Mouse (Mus musculus) myocyte (in vitro differentiated cells): ENCODE measurements around the gene Zfp13. TPM values are rescaled to one million over a fixed set of nuclear protein-coding genes. Genes with fewer than 3 reads are reported as not detected.
A peak's percentile ranks its signal among the peaks of the same experiment; 100 is the strongest.

Source experiments
- H3K27me3 ChIP-seq: one replicate; pipeline ENCODE4 v1.6.1; 2011; ENCODE audit not compliant: control insufficient read depth, insufficient read depth, insufficient read length
- H3K36me3 ChIP-seq: one replicate; pipeline ENCODE4 v1.6.1; 2011; ENCODE audit not compliant: control insufficient read depth, insufficient read depth
- H3K4me2 ChIP-seq: one replicate; pipeline ENCODE4 v1.6.1; 2011; ENCODE audit warnings: low read depth, control low read depth
- H3K4me3 ChIP-seq: one replicate; pipeline ENCODE4 v1.5.1; 2011; ENCODE audit warnings: mild to moderate bottlenecking, control low read depth, moderate library complexity
- H3K79me2 ChIP-seq: one replicate; pipeline ENCODE4 v1.6.1; 2011; ENCODE audit not compliant: control insufficient read depth, insufficient read depth
- H3ac ChIP-seq: one replicate; pipeline ENCODE4 v1.6.1; 2011; ENCODE audit not compliant: control insufficient read depth, insufficient read length
- CEBPB ChIP-seq: IDR thresholded peaks from 2 replicates; pipeline ENCODE4 v1.6.1; 2011; ENCODE audit warnings: mild to moderate bottlenecking, moderate library complexity; ENCODE audit not compliant: poor library complexity, insufficient read depth, severe bottlenecking
- E2F4 ChIP-seq: IDR thresholded peaks from one replicate; pipeline ENCODE4 v1.6.1; 2011; ENCODE audit warnings: mild to moderate bottlenecking, control low read depth, moderate library complexity; ENCODE audit not compliant: insufficient read depth
- MAX ChIP-seq: IDR thresholded peaks from one replicate; pipeline ENCODE4 v1.6.1; 2011; ENCODE audit warnings: low read depth, mild to moderate bottlenecking, control low read depth
- MYOD1 ChIP-seq, 3 experiments: IDR thresholded peaks; one replicate each; pipeline ENCODE4 v1.6.1; 2011; ENCODE audit warnings: control low read depth in 2 of 3, low read depth in 2 of 3, mild to moderate bottlenecking in 2 of 3, moderate library complexity in 1 of 3; ENCODE audit not compliant: insufficient read length in 2 of 3, control insufficient read depth in 1 of 3
- MYOG ChIP-seq, 3 experiments: IDR thresholded peaks; one replicate each; pipeline ENCODE4 v1.6.1; 2011; ENCODE audit warnings: control low read depth in 2 of 3, low read depth in 2 of 3, mild to moderate bottlenecking in 2 of 3; ENCODE audit not compliant: insufficient read length in 2 of 3, control insufficient read depth in 1 of 3, insufficient read depth in 1 of 3
- POLR2A ChIP-seq: IDR thresholded peaks from one replicate; pipeline ENCODE4 v1.6.1; 2011; ENCODE audit warnings: low read depth, mild to moderate bottlenecking, control low read depth, moderate library complexity; ENCODE audit not compliant: insufficient read length
- POLR2AphosphoS2 ChIP-seq: IDR thresholded peaks from one replicate; pipeline ENCODE4 v1.6.1; 2011; ENCODE audit warnings: low read depth, control low read depth; ENCODE audit not compliant: insufficient read length
- REST ChIP-seq: IDR thresholded peaks from one replicate; pipeline ENCODE4 v1.6.1; 2011; ENCODE audit warnings: mild to moderate bottlenecking, control low read depth, moderate library complexity; ENCODE audit not compliant: insufficient read depth, insufficient read length
- SRF ChIP-seq: IDR thresholded peaks from one replicate; pipeline ENCODE4 v1.6.1; 2011; ENCODE audit warnings: low read depth; ENCODE audit not compliant: control insufficient read depth, insufficient read length
- TCF12 ChIP-seq: IDR thresholded peaks from one replicate; pipeline ENCODE4 v1.6.1; 2011; ENCODE audit warnings: mild to moderate bottlenecking, control low read depth; ENCODE audit not compliant: poor library complexity, insufficient read depth, severe bottlenecking
- TCF3 ChIP-seq: IDR thresholded peaks from one replicate; pipeline ENCODE4 v1.6.1; 2011; ENCODE audit warnings: low read depth, control low read depth; ENCODE audit not compliant: insufficient read length
- USF1 ChIP-seq: IDR thresholded peaks from one replicate; pipeline ENCODE4 v1.6.1; 2011; ENCODE audit warnings: low read depth, mild to moderate bottlenecking, control low read depth, moderate library complexity
- polyA plus RNA-seq: library from polyadenylated mRNA; unstranded; fragments of >200 nt; fragmentation: generic; extraction: Trizol; gene quantifications from one replicate; pipeline ENCODE4 v1.2.1, GENCODE M21; 2012; ENCODE audit warnings: missing spikeins

Zfp13 gene
- polyA plus RNA-seq, 1 experiment: 5.1 TPM

GRCm38 (mm10) chr17:23547681-23548443 lies 51.4 kb downstream of the Zfp13 start:
- TF ChIP-seq CEBPB: no peak
- TF ChIP-seq MYOD1 (IDR thresholded peaks at IDR 0.05; ENCODE audit: control insufficient read depth in 1 of 3, insufficient read length in 2 of 3, low read depth in 2 of 3): no peak
- no peak for TF ChIP-seq POLR2AphosphoS2
- TF ChIP-seq TCF3: no peak
- TF ChIP-seq SRF: no peak
- no peak for TF ChIP-seq POLR2A
- no peak for TF ChIP-seq MYOG (IDR thresholded peaks at IDR 0.05; ENCODE audit: control insufficient read depth in 1 of 3, insufficient read depth in 1 of 3, insufficient read length in 2 of 3, low read depth in 2 of 3)
- TF ChIP-seq MAX: no peak
- no peak for TF ChIP-seq E2F4
- no peak for TF ChIP-seq REST
- no peak for TF ChIP-seq TCF12
- TF ChIP-seq USF1: no peak
- no peaks in the 10 kb centered on the region for H3K27me3 ChIP-seq
- H3K4me3 ChIP-seq: peak overlapping the region; percentile 88
- no peak overlapping the region for H3ac ChIP-seq
- peak overlapping the region; percentile 84 for H3K4me2 ChIP-seq
- no peaks in the 10 kb centered on the region for H3K36me3 ChIP-seq
- no peaks in the 10 kb centered on the region for H3K79me2 ChIP-seq

GRCm38 (mm10) chr17:23546702-23547505 lies 52.4 kb downstream of the Zfp13 start:
- H3K36me3 ChIP-seq: no peaks in the 10 kb centered on the region
- TF ChIP-seq E2F4 (peak; percentile 39), TCF12 (no peak)
- H3K4me2 ChIP-seq: peak overlapping the region; percentile 68
- peak overlapping the region; percentile 33 for H3ac ChIP-seq
- no peaks in the 10 kb centered on the region for H3K79me2 ChIP-seq
- H3K4me3 ChIP-seq: peak overlapping the region; percentile 88
- H3K27me3 ChIP-seq: no peaks in the 10 kb centered on the region

- Histone ChIP-seq H3K4me2 (peak overlapping the region; percentile 68), H3K36me3 (no peaks in the 10 kb centered on the region), H3ac (peak overlapping the region; percentile 33), H3K79me2 (no peaks in the 10 kb centered on the region), H3K27me3 (no peaks in the 10 kb centered on the region), H3K4me3 (peak overlapping the region; percentile 88)
- TF ChIP-seq E2F4 (peak; percentile 61), TCF3 (no peak), POLR2AphosphoS2 (no peak), POLR2A (no peak), SRF (no peak), MAX (no peak)
Observed at GRCm38 (mm10) chr17:23546333-23546701, 53.0 kb downstream of the Zfp13 start.

- TF ChIP-seq E2F4 (no peak), TCF3 (no peak), MAX (no peak), CEBPB (no peak), POLR2A (no peak), MYOD1 (IDR thresholded peaks at IDR 0.05; ENCODE audit: control insufficient read depth in 1 of 3, insufficient read length in 2 of 3, low read depth in 2 of 3) (no peak), MYOG (IDR thresholded peaks at IDR 0.05; ENCODE audit: control insufficient read depth in 1 of 3, insufficient read depth in 1 of 3, insufficient read length in 2 of 3, low read depth in 2 of 3) (no peak), REST (no peak)
- no peak overlapping the region for H3ac ChIP-seq
- H3K27me3 ChIP-seq: no peaks in the 10 kb centered on the region
- peak overlapping the region; percentile 88 for H3K4me3 ChIP-seq
- H3K79me2 ChIP-seq: no peaks in the 10 kb centered on the region
- peak overlapping the region; percentile 68 for H3K4me2 ChIP-seq
- H3K36me3 ChIP-seq: no peaks in the 10 kb centered on the region
Observed at GRCm38 (mm10) chr17:23545841-23546240, 53.4 kb downstream of the Zfp13 start.

GRCm38 (mm10) chr17:23544766-23545165 lies 54.5 kb downstream of the Zfp13 start:
- no peaks in the 10 kb centered on the region for H3K36me3 ChIP-seq
- TF ChIP-seq POLR2AphosphoS2 (no peak), E2F4 (no peak), SRF (no peak), REST (no peak), MYOG (IDR thresholded peaks at IDR 0.05; ENCODE audit: control insufficient read depth in 1 of 3, insufficient read depth in 1 of 3, insufficient read length in 2 of 3, low read depth in 2 of 3) (no peak), TCF3 (no peak), CEBPB (no peak), MYOD1 (IDR thresholded peaks at IDR 0.05; ENCODE audit: control insufficient read depth in 1 of 3, insufficient read length in 2 of 3, low read depth in 2 of 3) (no peak), TCF12 (no peak), MAX (no peak), USF1 (no peak), POLR2A (no peak)
- no peak overlapping the region for H3ac ChIP-seq
- H3K4me3 ChIP-seq: no peak overlapping the region
- H3K4me2 ChIP-seq: no peak overlapping the region
- no peaks in the 10 kb centered on the region for H3K27me3 ChIP-seq
- no peaks in the 10 kb centered on the region for H3K79me2 ChIP-seq
